Mouse (Mus musculus): ENCODE results near the gene Kndc1.

DNA sequence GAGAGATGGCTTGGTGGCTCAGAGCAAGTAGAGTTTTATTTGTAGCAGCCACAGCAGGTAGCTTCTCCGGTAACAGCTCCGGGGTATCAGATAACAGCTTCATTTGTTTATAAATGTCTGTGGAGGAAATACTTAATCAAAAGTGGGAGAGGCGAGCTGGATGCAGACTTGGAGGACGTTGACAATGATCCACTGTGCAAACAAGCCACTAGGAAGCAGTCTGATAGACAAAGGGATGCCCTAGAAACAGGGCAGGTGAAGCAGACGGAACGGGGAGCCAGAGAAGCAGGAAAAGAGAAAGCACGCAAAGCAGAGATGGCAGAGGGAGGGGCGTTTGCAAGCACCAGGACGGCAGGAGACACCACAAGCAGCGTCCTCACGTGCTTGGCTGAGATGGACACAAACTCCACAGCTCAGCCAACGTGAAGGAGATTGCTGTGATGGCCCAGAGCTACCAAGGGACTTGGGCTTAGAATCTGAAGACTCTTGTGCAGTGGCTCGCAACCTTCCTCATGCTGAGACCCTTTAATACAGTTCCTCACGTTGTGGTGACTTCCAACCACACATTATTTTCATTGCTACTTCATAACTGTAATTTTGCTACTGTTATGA is 21.3 kb downstream of the Kndc1 start:
- TF ChIP-seq CTCF (IDR thresholded peaks at IDR 0.05; ENCODE audit: low read depth): no peak
- no peak for TF ChIP-seq EP300 (IDR thresholded peaks at IDR 0.05; ENCODE audit: low read depth)

Measured in liver, embryonic 14.5 days (tissue).